Mouse (Mus musculus) forebrain, embryonic 16.5 days (tissue): ENCODE results near the gene S1pr2. TPM values are rescaled to one million over a fixed set of nuclear protein-coding genes. Genes with fewer than 3 reads are reported as not detected.
A peak's percentile ranks its signal among the peaks of the same experiment; 100 is the strongest.

Experiments used
- ATAC-seq: fragments of 200-750 bp; cut with Nextera tagmentation; 2 replicates; pipeline ENCODE4 v1.8.0; 2017; ENCODE audit warnings: mild to moderate bottlenecking, moderate library complexity
- H3K27ac ChIP-seq: fragments of 300-500 bp; sonication (generic); 2 replicates; pipeline ENCODE4 v1.5.1; 2014; ENCODE audit warnings: low read length, control low read depth
- H3K27me3 ChIP-seq: fragments of 300-500 bp; sonication (generic); replicated peaks from 2 replicates; pipeline ENCODE4 v1.6.1; 2014; ENCODE audit warnings: low read length; ENCODE audit not compliant: control insufficient read depth, insufficient read depth
- H3K36me3 ChIP-seq: fragments of 300-500 bp; sonication (generic); 2 replicates; pipeline ENCODE4 v1.6.1; 2014; ENCODE audit not compliant: control insufficient read depth, insufficient read depth
- H3K4me1 ChIP-seq: fragments of 300-500 bp; sonication (generic); replicated peaks from 2 replicates; pipeline ENCODE4 v1.6.1; 2014; ENCODE audit warnings: low read length; ENCODE audit not compliant: control insufficient read depth, insufficient read depth
- H3K4me2 ChIP-seq: fragments of 300-500 bp; sonication (generic); 2 replicates; pipeline ENCODE4 v1.6.1; 2014; ENCODE audit warnings: mild to moderate bottlenecking, low read length, control low read depth
- H3K4me3 ChIP-seq: fragments of 300-500 bp; sonication (generic); replicated peaks from 2 replicates; pipeline ENCODE4 v1.5.1; 2014; ENCODE audit warnings: mild to moderate bottlenecking, low read length, control low read depth
- H3K9ac ChIP-seq: fragments of 300-500 bp; sonication (generic); replicated peaks from 2 replicates; pipeline ENCODE4 v1.6.1; 2014; ENCODE audit warnings: low read depth, low read length, control low read depth
- H3K9me3 ChIP-seq: fragments of 300-500 bp; sonication (generic); 2 replicates; pipeline ENCODE4 v1.6.1; 2016; ENCODE audit warnings: low read length; ENCODE audit not compliant: control insufficient read depth
- WGBS: fragments of 180-500 bp; shearing (Covaris S2); extraction: QIAGEN DNeasy Blood & Tissue Kit; methylation state at CpG from one replicate; pipeline ENCODE4 v1.1.7; 2014; 5-methylcytosine and 5-hydroxymethylcytosine counted together
- polyA plus RNA-seq: library from polyadenylated mRNA; unstranded; fragments of >200 nt; fragmentation: Nextera tagmentation; extraction: Ambion mirVana; gene quantifications from 2 replicates; pipeline ENCODE4 v1.2.1, GENCODE M21; 2015

Gene S1pr2
- polyA plus RNA-seq, 1 experiment from 2014 or later = 7.7 TPM

DNA sequence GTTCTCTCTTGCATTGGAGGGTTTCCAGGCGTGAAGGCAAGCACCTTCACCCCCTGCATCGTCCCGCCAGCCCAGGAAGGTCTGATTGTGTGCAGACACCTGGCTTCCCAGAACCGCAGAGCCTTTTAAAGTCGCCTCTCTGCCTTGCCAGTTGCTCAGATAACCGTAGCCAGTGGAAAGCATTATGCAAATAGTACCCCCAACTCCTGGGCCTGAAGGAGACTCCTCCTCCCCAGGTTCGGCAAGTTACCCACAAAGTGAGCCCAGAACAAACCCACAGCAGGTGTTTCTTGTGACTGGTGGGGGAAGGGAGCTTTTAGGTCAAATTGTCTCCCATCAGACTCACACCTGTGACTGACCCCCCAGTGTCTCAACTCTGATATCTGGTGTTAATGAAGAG, 11.4 kb upstream of the S1pr2 start:
- Histone ChIP-seq H3K4me1 (0 out of 2 replicates have a peak, but pooled peaks cover 3% of the 10 kb centered on the region), H3K4me3 (no peak overlapping the region), H3K27me3 (no peaks in the 10 kb centered on the region), H3K27ac (no peak overlapping the region), H3K36me3 (no peaks in the 10 kb centered on the region), H3K9me3 (no peaks in the 10 kb centered on the region), H3K9ac (no peak overlapping the region), H3K4me2 (no peak overlapping the region)
- ATAC-seq = no peak
- WGBS = 27% methylated on average over 7 of the region's 7 CpGs

DNA sequence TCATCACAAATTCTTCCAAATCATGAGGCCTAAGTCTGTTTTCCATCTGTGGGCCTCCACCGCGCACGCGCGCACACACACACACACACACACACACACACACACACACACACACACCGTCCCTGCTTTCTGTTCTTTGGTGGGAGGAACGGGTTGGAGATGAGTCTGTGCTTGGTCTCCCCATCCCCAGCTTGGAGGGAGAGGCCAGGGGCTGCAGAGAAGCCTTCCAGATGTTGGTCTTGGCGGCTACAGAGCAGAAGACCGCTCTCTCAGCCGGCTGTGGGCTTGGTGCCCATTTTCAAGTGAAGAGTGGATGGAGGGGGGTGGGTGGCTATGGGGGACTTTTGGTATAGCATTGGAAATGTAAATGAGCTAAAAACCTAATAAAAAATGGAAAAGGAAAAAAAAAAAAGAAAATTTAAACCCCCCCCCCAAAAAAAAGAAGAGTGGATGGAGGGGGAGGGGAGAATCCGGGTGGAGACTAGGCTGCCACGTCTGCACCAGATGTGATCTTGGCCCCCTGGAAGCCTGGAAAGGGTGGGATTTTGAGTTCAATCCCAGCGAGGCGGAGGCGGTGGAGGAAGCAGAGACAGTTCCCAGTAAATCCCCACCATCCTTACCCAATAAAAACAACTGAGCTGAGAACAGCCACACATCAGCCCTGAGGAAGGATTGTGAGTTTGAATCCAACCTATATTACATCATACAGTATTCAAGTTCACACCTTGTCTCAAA, 10.5 kb upstream of the S1pr2 start:
- ATAC-seq = no peak
- no peak overlapping the region for H3K4me3 ChIP-seq
- 0 out of 2 replicates have a peak, but pooled peaks cover 3% of the 10 kb centered on the region for H3K4me1 ChIP-seq
- no peaks in the 10 kb centered on the region for H3K27me3 ChIP-seq
- no peak overlapping the region for H3K9ac ChIP-seq
- WGBS = 63% methylated on average over 15 of the region's 15 CpGs
- H3K36me3 ChIP-seq = no peaks in the 10 kb centered on the region
- H3K9me3 ChIP-seq = no peaks in the 10 kb centered on the region
- H3K4me2 ChIP-seq = no peak overlapping the region
- no peak overlapping the region for H3K27ac ChIP-seq

DNA sequence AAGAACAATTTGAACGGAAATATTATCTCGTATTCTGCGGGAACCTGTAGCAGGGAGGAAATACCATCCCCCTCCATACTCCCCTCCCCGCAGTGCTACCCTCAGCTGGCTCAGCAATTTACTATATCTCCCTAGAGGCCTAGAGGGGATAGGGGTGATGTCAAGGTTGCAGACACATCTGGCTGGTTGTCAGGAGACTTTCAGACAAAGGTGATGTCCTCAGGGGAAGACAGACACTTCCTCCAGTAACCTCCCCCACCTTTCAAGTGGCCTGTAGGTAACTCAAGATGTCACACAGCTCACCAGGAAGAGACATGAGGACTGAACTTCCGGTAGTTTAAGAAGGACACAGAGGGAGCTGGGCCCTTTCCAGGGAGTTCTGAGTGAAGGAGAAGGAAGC, 6.6 kb upstream of the S1pr2 start:
- Histone ChIP-seq H3K4me3 (no peak overlapping the region), H3K36me3 (no peaks in the 10 kb centered on the region), H3K27ac (no peak overlapping the region), H3K4me2 (no peak overlapping the region), H3K9ac (no peak overlapping the region), H3K27me3 (0 out of 2 replicates have a peak, but pooled peaks cover 3% of the 10 kb centered on the region), H3K9me3 (no peaks in the 10 kb centered on the region), H3K4me1 (no peaks in the 10 kb centered on the region)
- WGBS = 80% methylated on average over 5 of the region's 5 CpGs
- no peak for ATAC-seq

DNA sequence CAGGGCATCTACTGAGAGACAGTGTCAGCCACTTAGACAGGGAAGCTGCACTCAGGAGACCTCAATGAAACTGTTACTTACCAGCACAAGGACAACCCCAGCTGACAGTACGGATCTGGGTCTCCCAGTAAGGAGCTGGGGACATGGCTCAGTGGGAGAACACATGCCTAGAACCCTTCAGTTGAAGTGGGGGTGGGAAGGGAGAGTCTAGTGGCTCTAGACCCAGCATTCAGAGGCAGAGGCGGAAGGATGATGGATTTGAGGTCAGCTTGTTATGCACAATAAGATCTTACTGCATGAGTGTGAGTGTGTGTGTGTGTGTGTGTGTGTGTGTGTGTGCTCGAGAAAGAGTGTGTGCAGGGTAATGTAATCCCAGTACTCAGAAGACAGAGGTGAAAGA, 5.6 kb upstream of the S1pr2 start:
- no peak overlapping the region for H3K4me2 ChIP-seq
- no peak overlapping the region for H3K4me3 ChIP-seq
- no peaks in the 10 kb centered on the region for H3K4me1 ChIP-seq
- H3K9ac ChIP-seq = no peak overlapping the region
- ATAC-seq = no peak
- H3K27ac ChIP-seq = no peak overlapping the region
- no peaks in the 10 kb centered on the region for H3K36me3 ChIP-seq
- H3K9me3 ChIP-seq = no peaks in the 10 kb centered on the region
- 0 out of 2 replicates have a peak, but pooled peaks cover 3% of the 10 kb centered on the region for H3K27me3 ChIP-seq
- 58% methylated on average over 3 of the region's 3 CpGs for WGBS

DNA sequence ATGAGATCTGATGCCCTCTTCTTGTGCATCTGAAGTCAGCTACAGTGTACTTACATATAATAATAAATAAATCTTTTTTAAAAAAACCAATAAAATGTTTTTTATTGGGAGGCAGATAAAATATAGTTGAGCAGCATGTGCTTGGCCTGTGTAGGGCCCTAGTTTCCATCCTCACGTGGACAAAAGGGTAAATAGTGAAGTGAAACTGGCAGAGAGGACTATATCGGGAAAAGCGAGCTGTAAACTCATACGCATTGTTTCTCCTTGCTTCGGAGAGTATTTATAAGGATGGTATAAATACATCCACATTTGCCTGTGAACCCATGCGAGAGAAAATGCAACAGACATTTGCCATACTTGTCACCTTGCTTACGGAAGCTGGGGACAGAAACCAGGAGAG, 3.2 kb upstream of the S1pr2 start:
- Histone ChIP-seq H3K4me1 (peaks cover 12% of the 10 kb centered on the region), H3K27ac (no peak overlapping the region), H3K4me2 (no peak overlapping the region), H3K27me3 (0 out of 2 replicates have a peak, but pooled peaks cover 3% of the 10 kb centered on the region), H3K9me3 (no peaks in the 10 kb centered on the region), H3K4me3 (no peak overlapping the region), H3K36me3 (no peaks in the 10 kb centered on the region), H3K9ac (no peak overlapping the region)
- ATAC-seq = no peak
- WGBS = 88% methylated on average over 7 of the region's 7 CpGs

DNA sequence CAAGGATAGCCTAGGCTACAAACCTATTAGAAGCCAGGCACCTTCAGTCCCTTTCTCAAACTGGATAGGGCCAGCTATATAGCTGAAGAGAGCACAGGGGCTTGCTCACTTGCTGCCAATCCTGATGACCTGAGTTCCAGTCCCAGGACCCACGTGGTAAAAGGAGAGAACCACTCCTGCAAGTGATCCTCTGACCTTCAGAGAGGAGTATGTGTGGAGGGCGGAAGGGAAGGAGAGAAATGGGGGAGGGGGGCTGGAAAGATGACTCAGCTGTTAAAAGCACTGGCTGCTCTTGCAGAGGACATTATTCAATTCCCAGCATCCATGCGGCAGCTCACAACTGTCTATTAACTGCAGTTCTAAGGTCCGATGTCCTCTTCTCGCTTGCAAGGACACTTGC, 2.6 kb upstream of the S1pr2 start:
- H3K27ac ChIP-seq = no peak overlapping the region
- H3K4me1 ChIP-seq = peaks cover 13% of the 10 kb centered on the region
- H3K27me3 ChIP-seq = 0 out of 2 replicates have a peak, but pooled peaks cover 3% of the 10 kb centered on the region
- no peak for ATAC-seq
- no peak overlapping the region for H3K4me3 ChIP-seq
- 75% methylated on average over 5 of the region's 5 CpGs for WGBS
- H3K9me3 ChIP-seq = no peaks in the 10 kb centered on the region
- no peak overlapping the region for H3K9ac ChIP-seq
- no peaks in the 10 kb centered on the region for H3K36me3 ChIP-seq
- H3K4me2 ChIP-seq = no peak overlapping the region

DNA sequence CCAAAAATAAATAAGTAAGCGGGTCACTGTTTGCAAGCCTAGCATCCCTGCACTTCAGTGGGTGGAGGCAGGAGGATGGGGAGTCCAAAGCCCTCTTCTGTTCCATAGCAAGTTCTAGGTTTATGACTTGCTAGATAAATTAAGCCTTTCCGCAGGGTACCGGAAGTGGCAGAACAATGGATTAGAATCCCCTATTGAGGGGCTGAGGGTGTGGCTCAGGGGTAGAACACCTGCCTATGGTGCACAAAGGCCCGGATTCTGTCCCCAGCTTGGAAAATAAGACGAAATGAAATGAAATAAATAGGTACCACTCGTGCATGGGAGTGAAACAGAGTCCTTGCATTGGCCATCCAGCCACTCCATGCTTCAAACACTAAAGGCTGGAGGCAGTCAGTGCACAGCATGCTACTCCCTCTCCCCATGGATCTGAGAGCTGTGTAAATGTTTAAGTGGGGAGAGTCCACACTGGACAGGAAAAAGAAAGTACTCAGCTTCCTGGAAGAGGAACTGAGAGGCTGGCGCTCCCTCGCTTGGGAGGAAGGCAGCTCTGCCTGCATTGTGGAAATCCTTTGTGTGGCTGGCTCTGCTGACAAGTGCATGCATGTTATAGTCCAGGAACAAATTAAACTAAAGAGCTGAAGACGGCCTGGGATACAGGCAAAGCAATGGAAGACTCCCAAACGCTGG, 2.0 kb upstream of the S1pr2 start:
- peaks cover 13% of the 10 kb centered on the region for H3K4me1 ChIP-seq
- H3K9me3 ChIP-seq = no peaks in the 10 kb centered on the region
- no peak for ATAC-seq
- H3K9ac ChIP-seq = no peak overlapping the region
- no peaks in the 10 kb centered on the region for H3K36me3 ChIP-seq
- 0 out of 2 replicates have a peak, but pooled peaks cover 3% of the 10 kb centered on the region for H3K27me3 ChIP-seq
- no peak overlapping the region for H3K27ac ChIP-seq
- 60% methylated on average over 10 of the region's 10 CpGs for WGBS
- H3K4me2 ChIP-seq = no peak overlapping the region
- H3K4me3 ChIP-seq = no peak overlapping the region

DNA sequence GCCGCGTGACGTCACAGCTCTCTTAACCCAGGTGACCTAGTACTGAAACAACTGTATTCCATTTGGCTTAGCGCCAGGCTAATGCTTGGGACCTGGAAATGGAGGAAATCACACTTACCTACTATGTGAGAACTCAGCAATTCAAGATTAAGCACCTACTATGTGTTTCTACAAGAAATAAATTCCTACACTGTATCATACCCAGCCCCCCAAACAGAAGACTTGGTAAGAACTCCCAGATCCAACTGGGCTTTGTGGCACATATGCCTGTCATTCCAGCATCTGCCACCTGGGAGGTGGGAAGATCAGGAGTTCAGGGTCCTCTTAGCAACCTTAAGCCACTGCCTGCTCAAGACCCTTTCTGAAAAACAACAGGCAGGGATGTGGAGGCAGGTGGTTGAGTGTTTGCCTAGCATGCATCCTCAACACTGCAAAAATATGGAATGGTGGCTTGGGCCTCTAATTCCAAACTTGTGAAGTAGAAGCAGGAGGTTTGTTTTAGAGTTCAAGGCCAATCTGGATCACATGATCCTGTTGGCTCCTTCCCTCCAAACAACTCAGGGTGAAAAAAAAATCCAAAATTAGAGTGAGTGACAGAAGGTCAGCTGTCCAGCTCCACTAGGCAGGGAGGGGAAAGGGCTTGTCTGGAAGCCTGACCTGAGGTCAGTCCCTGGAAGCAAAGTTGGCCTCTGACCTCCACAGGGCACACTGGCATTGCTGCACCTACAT, 544 bp upstream of the S1pr2 start:
- ATAC-seq = no peak

More for the DNA sequence above, 544 bp upstream of the S1pr2 start:
- Histone ChIP-seq H3K9ac (no peak overlapping the region; the same call in 1 of the 2 replicates), H3K4me2 (peak overlapping the region; percentile 96), H3K4me1 (peaks cover 20% of the 10 kb centered on the region), H3K4me3 (peak overlapping the region; percentile 64), H3K27ac (no peak overlapping the region), H3K9me3 (no peaks in the 10 kb centered on the region), H3K27me3 (0 out of 2 replicates have a peak, but pooled peaks cover 3% of the 10 kb centered on the region), H3K36me3 (no peaks in the 10 kb centered on the region)
- 3% methylated on average over 4 of the region's 4 CpGs for WGBS
